Mouse (Mus musculus) ovary, postnatal 10 days (tissue): ENCODE results near the gene Trim8.

Source experiments
- DNase-seq: peaks from one replicate; pipeline ENCODE4 v3.0.0; 2022; ENCODE audit warnings: low spot score

Trim8 gene

DNA sequence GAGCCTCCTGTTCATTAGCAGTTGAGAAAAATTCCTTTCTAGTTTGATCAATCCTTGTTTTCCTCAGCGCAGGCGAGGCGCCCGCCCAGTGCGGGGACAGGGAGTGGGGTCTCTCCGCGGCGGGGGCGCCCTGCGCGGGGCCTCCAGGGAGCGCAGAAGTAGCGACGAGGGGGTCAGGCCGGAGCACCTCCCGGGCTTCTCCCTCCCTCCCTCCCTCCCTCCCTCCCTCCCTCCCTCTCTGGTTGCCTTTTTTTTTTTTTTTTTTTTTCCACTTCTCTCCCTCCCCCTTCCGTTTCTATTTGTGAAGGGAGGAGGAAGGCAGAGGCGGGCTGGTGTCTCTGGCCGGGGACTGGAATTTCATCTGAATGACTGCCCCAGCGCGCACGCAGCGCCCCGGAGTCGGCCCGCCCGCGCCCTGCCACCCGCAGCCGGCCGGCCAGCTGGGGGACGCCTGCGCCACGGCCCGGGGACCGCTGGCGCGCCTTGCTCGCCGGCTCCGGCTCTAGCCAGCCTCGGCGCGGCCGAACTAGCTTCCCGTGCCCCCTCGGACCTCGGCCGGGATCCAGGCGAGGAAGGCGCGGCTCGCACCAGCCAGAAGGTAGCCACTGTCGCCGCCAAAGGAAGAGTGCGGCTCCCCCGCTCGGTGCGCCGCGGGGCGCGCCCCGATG is at the start of gene Trim8:
TSS of gene Trim8 (plus strand) at position 302 of the 668 bp plus-strand sequence.
- peak; percentile 72 for DNase-seq

DNA sequence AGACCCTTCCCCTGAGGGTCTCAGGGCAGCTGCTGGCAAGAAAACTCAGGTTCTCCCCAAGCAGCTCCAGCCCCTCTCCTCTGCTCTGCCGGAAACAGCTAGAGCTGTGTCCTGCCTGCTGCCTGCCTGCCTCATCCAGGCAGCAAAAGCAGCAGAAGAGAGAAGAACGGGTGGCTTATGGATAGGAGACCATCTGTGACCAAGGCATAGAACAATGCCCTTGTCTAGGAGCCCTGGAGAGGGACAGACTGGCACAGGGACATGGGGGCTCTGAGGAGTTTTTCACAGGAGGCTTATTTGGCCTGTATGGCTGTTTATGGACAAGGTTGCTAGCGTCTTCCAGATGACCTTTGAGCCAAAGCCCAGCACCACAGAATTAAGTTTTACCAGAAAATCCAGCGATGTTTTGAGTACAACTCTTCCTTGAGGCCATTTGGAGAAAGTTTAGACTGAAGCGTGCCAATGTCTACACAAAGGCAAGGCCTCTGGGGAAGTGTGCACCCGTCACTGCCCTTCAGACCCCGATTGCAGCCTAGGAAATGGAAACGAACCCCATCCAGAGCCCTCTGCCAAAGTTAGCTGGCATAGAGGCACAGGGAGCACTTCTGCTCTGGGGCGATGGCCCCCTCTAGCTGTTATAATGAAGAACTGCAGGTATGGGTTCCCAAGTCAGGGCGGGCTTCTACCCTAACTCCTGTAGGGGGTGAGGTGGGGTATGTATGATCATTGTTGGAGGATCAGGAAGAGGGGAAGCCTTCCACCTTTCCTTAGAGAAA is 49.3 kb upstream of the Trim8 start:
- no peak for DNase-seq

DNA sequence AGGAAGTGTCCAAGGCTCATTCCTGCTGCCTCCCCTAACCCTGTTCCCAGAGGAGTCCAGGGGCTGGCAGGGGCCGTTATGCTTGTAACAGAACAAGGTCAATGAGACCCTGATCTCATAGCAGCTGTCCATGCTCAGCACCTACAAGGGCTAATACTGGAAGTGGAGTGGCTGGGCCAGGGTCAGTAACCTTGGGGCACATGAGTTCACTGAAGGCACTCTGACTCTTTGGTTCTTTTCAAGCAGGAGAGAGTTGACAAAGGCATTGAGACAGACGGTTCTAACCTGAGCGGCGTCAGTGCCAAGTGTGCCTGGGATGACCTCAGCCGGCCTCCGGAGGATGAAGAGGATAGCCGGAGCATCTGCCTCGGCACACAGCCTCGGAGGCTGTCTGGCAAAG is 48.6 kb upstream of the Trim8 start:
- no peak for DNase-seq

DNA sequence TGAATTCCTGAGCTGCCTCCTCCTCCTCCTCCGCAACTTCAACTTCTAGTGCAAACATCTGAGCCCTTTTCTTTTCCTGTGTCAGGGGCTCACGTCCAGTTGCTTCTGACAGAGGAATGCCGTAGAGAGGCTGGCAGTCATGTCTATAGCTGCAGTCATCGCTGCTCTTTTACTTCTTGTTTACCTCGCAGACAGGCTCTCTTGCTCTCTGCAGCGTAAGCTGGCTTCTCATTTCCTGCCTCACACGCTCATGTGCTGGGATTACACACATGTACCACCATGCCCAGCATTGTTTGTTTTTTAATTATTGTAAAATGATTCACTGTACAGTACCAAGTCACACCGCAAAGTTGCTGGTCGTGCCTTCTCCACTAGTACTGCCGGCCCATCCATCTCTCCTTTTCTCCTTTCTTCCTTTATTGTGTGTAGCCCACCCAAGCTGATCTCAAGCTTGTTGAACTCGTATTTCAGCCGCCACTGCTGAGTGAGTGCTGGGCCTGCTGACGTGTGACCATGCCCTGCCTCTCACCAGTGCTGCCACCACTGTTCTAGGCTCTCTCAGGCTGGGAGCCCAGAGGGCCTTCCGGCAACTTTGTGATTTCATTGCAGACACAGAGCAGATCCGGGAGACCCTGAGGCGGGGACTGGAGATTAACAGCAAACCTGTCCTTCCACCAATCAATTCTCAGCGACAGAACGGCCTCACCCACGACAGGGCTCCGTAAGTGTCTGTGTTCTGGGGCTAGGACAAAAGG is 47.2 kb upstream of the Trim8 start:
- no peak for DNase-seq

DNA sequence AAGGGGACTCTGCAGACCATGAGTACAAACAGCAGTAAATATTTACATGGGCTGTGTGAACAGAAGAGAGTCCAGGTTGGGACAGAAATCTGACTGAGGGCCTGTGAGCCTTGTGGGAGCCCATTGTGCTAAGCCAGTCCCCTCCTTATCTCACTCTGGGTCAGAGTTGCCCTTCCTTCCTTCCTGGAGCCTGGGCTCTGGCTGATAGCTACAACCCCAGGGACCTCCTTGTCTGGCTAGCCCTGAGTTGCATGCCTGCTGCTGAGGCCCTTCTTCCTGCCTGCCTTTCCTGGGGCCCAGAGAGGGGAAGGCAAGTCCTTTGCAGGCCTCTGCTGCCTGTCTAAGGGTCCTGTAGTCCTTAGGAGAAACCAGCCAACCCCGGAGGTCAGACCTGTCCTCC is 46.5 kb upstream of the Trim8 start:
- DNase-seq, result no peak

DNA sequence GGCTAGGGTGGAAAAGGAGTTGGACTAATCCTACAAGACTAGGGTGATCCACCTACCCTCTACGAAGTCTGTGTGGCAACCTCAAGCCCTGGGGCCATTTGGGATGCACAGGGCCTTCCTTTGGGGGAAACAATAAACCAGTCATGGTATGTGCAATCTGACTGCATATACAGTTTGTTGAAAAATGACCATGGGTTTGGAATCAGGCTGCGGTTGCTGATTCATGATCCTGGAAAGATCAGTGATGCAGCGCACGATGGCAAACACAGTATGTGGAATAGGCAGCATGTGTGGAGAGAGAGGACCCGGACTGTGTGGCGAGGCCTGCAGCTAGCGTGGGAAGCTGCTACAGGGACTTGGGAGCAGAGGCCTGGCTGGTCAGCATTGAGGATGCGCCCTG is 45.9 kb upstream of the Trim8 start:
- no peak for DNase-seq

DNA sequence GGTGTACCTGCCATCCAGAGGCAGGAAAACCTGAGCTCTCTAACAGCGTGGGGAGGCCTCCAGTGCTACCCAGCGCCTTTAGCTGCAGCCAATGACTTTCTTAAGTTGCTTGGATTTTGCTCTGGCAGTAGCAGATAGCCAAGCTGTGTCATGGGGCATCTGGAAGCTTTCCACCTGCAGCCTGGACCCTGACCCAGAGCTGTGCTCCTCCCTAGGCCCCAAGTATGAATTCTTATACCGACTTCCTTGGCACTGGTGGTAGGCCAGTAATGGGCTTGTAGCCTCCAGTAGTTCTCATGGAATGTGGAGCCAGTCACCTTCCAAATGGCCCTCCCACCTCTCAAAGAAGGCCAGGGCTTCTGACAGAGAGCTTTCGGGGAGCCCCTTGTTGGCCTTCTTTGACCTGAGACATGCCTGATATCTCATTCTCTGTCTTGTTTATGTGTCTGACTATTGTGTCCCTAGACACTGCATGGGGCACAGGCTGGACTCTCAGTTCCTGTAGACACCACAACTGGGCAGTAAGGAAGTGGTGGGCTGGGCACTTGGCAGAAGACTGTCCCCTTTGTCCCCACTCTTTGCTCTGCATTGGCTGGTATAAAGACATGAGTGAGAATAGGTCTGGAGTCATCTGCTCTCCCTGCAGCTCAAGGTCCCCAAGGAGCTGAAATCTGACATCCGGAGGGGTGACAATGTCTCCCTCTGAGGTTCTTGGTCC is 45.3 kb upstream of the Trim8 start:
- no peak for DNase-seq

DNA sequence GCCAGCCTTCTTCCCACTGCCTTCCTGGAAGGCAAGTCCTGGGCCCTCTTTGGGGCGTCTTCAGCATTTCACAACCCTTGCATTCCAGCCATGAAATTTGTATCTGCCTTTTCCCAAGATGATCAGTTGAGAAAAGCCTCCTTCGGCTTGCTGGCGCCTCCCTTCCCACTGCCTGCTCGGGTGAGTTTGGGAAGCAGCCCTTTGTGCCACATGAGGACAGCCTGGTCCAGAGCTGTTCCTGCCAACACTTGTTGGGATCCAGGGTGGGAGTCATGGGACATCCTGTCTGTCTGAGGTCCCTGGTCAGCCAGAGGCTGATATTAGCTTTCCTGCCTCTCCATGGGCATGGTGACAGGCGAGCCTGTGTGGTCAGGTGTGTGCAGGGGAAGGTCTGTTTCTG is 43.7 kb upstream of the Trim8 start:
- DNase-seq, result no peak

DNA sequence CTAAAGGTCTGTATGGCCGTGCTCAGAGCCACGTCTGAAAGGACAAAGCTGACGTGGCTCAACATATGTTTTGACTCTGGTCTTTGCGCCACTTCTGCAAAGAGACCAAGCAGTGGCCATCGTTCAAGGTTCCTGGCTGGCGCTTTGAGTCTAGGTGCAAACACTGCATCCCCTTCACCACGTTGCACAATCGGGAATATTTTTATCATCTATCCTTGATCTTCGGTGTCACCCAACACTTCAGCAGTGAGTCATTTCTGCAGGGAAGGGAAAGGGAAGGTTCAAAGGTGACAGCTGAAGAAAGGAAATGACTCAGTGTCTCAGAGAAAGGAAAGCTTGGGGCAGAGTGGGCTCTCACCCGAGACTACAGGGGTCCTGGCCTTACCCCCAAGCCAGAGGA is 42.2 kb upstream of the Trim8 start:
- DNase-seq, result no peak

DNA sequence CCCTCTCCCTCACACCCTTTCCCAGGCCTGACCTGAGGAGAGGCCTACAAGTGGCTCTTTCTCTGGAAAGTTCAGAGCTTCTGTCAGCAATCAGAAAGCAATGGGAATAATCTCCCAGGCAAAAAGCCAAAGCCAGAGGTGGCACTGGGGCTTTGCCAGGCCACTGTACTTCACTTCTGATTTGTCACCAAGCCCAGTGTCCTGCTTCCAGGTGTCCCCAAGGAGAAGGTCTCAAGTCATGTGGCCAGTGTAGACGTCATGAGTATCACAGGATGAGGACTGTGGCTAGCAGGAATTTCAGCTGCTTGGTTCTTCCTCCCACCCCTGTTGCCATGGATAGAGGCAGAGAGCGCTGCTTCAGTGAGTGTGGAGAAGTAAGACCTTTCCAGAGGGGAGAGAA is 41.6 kb upstream of the Trim8 start:
- DNase-seq, result no peak

DNA sequence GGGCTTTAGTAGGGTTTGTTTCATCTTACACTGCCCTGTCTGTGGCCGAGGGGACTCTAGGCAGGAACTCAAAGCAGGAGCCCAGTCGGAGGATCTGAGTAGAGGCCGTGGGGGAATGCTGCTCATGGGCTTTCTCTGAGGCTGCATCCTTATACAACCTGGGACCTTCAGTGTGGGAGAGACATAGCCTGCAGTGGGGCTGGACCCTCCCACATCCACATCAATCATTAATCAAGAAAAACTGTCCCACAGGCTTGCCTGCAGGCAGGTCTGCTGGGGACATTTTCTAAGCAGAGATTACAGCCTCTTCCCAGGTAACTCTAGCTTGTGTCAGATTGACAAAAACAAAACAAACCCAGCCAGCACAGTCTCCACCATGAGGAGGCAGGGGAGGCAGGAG is 38.9 kb upstream of the Trim8 start:
- DNase-seq, result no peak

DNA sequence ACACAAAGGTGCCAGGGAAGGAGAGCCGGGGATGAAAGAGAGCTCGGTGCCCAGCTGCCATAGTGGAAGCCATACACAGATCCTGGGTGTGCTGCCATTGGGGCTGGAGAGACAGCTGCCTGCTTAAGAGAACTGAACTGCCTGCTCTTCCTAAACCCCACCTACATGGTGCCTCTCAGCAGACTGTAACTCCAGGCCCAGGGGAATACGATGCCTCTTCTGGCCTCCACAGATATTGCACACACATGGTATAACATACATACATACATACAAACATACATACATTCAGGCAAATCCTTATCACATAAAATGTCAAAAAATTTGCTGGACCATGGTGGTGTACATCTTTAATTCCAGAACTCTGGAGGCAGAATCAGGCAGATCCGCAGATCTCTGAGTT is 38.1 kb upstream of the Trim8 start:
- no peak for DNase-seq

DNA sequence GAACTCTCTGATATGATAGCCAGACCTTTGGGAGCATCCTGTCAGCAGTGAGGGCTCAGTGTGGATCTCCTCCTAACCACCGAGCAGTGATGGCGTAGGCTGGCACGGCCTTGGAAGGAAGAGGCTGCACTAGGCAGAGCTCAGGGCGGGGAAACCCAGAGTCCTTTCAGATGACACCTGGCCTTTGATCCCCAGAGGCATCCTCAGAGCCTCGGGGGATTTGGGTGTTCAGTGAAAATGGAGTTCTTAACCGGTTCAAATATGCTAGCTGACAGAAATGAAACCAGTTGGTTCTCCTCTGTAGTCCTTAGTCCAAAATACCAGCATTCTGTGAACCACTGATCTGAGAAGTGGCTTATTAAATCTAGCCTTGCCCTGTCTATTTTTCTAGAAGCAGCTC is 35.3 kb upstream of the Trim8 start:
- DNase-seq, result no peak

DNA sequence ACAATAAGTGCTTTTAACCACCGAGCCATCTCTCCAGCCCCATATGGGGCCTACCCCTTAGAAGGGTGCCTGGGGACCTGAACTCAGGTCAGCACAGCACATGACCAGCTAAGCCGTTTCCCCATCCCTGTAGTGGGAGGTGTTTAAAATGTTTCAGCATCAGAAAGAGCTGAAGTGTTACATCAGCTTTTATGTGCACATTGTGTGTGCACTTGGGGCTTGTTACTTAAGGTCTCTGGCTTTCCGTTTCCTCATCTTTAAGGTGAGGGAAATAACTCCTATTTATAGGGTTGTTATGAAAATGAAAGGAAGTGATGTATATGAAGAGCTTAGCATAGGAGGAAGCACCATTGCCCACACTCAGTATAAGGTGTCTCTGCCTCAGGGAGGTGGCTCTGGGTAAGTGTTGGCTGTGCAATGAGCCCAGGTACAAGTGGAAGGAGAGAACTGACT is 34.4 kb upstream of the Trim8 start:
- DNase-seq, result no peak

DNA sequence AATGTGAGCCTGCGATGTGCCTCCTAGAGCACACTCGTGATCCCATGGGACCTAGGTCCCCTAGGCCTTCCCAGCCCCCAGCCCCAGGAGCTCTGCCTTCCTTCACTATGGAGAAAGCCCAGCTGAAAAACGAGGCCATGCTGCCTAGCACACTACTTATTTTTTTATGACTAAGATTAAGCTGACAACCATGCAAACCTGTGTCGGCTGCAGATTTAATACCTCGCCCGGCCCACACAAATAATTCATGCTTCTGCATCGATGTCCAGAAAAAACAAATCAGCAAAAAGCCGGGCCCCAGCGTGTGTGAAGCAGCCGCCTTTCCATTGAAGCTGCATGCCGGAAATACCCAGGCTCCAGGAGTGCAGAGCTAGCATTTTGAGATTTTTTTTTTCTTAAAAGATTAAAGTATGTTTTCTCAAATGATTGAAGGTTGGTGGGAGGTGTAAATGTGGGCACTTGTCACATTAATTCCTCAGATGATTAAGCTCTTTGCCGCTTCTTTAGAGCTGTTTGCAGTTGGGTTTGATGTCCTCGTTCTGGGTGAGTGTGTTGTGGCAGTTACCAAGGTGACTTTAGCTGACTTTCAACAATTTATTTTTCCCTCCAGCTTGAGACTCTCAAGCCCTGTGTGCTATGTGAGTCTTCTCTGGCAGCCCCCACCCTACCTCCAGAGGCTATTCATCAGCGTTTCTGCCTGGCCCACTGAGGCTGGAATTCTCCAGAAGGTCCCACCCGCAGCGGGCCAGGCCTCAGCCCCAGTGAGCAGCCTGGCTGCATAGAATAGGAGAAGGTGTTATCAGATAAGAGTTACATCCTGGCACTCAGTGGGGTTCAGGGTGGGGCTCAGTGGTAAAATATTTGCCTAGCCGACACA is 30.9 kb upstream of the Trim8 start:
- DNase-seq, result no peak

DNA sequence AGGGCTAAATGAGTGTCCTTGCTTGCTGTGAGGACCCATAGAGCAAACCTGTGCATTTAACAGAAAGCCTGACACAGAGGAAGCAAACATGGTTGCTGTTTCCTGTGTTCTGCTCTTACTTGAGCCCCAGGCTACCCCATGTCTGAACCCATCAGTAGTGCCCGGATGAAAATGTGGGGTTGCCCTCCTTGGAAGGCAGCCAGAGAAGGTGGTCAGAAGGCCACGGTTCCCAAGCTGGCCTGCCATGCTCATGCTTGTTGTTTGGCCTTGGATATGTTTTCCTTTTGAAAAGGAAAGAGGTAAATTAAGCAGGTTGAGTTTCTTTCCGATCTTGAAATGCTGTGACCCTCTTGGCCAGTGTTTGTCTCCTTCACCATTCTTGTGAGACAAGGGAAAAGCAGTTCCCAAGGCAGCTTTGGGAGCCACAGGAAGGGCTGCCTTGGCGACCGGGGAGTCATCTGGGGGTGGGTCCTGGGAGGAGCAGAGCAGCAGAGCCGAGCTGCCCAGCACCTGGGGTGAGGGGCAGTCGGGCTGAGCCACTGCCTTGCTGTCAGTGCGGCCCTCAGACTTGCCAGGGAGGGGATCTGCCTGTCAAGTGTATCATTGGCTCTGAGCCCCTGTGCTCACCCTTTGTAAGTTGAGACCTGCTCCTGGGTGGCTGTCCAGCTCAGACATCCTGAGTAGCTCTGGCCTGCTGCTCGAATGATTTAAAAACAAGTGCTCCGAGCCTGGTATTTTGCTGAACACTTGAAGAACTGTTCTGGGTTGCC is 30.0 kb upstream of the Trim8 start:
- DNase-seq, result no peak

DNA sequence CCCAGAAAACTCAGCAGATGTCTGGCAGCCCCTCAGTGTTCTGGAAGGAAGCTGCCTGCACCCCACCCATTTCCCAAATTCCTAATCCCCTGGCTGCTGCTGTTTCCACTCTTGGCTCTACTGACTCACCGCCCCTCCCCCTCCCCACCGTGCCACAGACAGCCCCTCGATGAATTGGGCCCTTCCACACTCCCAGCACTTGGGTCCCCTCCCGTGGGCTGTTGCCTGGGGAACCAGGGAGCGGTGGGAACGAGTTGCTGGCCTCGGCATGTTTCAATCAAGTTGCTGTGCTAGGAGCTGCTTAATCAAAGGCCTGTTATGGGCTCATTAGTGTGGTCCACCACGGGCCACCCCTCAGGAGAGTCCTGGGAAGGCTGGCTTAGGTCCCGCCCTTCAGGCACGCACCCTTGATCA is 24.1 kb upstream of the Trim8 start:
- DNase-seq, result no peak

DNA sequence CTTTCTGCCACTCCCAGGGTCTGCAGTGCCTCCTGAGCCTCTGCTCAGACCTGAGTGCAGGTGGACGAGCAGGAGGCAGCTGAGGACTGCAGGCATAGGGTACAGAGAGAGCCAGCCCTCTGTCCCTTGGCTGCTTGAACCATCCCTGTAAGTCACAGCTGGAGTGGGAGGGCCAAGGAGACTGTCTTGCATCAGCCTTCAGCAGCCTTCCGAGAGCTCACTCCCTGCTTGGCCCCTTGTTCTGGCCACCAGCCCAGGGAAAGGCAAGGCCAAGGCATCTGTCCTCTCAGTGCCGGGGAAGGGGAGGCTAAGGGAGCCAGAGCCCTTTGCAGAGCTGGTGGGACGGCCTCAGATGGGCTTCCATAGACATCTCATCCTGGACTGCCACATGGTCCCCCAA is 23.3 kb upstream of the Trim8 start:
- DNase-seq, result no peak

DNA sequence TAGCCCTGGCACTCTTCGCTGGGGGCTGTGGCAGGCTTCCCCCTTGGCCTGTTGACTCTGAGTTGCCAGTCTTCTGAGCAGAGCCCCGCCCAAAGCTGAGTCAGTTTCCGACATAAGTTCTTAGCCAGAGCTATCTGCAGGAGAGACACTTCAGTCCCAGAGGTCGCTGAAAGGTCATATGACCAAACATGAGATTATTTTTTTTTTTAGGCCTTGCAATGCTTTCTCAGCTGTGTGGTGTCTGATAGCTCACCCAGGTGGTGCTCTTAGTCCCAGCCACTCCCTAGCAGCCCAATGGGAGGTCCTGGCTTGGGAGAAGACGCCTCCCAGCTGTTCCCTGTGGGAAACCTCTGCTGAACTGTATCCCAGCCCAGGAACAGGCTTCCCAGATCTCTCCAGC is 22.7 kb upstream of the Trim8 start:
- DNase-seq, result no peak

DNA sequence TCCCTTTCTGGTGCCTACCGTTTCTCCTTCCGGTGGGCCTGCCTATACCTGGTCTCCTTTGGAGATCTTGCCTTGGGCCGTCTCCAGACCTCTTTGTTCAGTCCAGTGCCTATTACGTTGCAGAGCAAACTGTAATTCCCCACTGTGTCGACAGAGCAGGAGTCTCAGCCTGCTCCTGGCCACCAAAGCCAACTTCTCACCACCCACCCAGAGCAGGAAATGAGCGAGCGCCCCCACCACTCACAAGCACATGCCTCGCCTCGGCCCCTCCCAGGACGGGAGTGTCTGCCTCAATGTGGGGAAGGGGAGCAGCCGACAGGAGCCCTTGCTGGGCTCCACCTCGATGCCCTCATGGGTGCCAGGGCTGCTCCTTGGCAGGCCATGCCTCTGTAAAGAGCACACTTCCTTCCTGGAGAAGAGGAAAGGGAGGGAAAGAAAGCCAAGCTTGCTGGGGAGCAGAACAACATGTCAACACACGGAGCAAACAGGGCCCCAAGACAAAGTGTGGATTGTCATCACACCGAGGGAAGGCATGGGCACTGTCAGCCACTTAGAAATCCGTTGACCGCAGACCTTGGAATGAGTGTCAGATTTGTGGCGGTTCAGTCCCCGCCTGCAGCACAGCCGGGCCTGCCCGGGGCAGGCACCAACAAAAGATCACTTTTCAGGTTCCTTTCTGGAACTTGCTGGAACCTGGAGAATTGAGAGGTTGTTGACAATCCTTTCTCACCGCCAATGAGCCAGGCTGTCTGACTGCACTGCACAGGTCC is 22.0 kb upstream of the Trim8 start:
- DNase-seq, result no peak
